Mouse (Mus musculus) CD8-positive naive resting alpha-beta T cell, adult 2 months (primary cell): ENCODE results near the gene Armc5.

Experiments used
- DNase-seq, 2 experiments: peaks; one replicate each; pipeline ENCODE4 v3.0.0; 2022; ENCODE audit warnings: low read depth in 2 of 2, low spot score in 2 of 2

Armc5 gene

DNA sequence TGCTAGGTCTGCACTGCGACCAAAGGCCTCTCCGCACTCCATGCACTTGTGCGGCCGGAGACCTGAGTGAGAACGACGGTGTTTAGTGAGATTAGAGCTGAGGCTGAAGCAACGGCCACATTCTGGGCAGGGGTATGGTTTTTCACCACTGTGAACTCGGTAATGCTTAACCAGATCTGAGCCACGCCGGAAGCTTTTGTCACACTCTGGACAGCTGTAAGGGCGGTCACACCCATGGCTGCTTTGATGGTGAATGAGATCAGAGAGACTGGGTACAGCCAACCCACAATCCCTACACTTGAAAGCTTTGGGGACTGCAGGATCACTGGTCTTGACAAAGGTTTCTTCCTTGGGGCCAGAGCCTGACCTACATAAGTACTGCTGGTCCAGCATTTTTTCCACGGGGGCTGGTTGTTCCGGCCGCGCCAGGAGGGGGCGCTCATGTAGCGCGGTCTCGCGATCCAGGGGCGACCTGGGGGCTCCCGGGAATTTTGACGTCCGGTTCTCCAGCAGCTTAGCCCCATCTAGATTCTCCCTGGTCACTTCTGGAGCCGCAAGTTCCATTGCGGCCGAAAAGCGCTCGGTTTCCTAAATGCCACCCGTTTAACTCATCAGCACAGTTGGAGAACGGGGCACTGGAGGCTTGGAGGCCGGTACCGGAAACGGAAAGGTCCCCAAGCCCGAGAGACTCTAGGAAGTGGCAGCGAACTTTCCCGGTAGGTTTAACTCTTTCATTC is at the start of gene Armc5:
Gene Armc5, plus strand, starts transcription at position 487 of the 737 bp plus-strand sequence.
- DNase-seq: peak; percentile 65 to 71

DNA sequence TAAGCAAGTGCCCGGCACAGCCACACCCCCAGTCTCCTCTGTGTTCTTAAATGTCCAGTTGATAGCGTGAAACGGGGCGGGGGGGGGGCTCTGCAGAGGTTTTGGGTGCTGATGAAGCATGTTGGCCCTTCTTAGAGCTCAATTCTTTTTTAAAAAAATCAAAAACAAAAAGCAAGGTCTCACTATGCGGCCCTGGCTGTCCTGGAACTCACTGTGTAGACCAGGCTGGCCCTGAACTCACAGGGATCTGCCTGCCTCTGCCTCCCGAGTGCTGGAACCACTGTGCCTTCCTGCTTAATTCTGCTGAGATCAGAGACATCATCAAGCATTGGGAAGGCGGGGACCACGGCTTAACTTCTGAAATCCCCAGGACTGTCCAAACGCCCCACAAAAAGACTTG is 35.5 kb upstream of the Armc5 start:
- no peak for DNase-seq

DNA sequence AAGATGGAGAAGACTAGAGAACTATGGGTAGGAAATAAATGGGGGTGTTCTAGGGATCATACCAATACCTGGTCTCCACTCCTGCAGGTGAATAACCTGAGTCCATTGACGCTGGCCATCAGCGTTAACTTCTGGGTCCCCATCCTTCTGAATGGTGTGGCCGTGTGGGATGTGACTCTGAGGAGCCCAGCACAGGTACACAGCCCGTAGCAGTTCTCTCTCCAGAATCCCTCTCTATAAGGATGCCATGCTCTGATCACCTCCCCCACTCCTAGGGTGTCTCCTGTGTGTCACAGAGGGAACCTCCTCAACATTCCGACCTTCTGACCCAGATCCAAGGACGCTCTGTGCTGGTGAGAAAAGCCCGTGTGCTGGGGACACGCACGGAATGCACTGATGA is 34.1 kb upstream of the Armc5 start:
- no peak for DNase-seq

DNA sequence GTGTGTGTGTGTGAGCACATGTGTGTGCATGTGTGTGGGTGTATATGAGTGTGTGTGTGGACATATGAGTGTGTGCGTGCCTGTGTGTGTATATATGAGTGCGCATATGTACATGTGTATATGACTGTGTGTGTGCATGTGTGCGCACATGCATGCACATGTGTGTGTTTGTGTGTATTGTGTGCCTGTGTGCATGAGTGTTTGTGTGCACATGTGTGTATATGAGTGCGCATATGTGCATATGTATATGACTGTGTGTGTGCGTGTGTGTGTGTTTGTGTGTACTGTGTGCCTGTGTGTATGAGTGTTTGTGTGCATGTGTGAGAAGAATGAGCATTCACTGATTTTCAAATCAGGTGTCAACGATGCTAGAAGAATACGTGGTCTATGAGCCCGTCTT is 33.0 kb upstream of the Armc5 start:
- DNase-seq: no peak

DNA sequence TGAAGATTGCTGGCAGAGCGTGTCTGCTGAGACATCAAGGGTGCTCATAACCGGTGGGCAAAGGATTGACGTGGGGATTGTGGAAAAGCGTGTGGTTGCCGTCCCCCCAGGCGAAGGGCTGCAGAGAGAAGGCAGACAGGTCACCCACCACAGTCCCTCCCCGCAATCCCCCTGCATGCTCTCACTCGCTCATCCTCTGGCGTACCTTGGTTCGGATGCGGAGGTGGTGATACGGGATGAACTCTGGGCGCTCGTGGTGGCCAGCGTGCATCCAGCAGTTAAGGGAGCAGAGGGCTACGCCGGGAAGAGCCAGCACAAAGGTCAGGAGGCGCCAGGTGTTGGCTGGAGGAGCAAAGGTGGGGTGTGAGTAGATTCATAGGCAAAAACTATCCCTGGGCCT is 31.4 kb upstream of the Armc5 start:
- no peak for DNase-seq

DNA sequence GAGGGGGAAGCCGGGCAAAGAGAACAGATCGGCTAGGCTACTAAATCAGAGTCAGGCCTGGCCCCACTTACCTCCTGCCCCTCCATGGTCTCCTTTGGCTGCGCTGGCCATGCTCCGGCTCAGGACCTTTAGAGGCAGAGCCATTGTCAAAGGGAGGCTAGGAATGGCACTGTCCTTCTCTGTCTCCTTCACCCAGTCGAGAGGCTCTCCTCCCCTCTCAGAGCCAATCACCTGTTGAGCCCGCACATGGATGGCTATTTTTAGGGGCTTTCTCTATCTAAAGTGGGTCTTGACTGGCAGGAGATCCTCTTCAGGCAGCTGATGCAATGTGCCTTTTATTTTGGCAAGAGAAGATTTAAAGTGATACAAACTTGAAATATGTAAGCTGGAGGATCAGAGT is 31.0 kb upstream of the Armc5 start, which contains the start of gene Cox6a2:
Gene Cox6a2, minus strand, starts transcription at position 236 of the 400 bp plus-strand sequence.
- DNase-seq: no peak

DNA sequence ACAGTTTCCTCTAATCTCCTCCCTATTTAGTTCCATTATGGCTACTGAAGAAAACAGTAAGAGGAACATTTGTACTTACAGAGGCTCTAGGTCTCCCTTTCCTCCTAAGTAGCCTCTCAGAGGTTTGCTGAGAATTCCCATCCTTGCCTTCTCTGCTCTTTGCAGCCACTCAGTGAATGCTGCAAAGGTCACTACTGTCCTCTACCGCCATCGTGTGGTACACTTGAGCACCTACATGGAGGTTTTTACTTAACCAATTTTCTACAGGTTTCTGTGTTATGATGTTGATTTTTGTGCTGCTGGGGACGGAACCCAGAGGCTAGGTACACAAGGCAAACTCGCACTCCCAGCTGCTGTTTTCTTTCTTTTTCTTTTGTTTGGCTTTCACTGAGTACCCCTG is 29.0 kb upstream of the Armc5 start:
- peak; percentile 40 to 68 for DNase-seq

DNA sequence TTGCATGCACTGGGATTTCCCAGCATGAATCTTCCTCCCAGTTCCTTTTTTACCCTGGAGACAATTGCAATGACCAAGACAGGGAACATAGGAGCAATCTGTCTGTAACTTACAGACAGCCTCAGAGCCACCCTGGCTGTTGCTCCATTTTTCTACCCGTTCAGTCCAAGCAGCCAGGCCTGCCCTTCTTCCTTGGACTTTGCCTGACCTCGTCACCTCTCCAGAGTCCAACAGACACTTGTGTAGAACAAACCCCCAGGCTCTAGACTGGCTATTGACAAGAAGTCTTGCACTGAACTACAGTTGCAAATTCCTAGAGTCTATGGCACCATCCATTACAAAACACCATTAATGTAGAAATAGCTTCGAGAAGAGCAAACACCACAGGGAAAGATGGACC is 27.3 kb upstream of the Armc5 start:
- DNase-seq: no peak

DNA sequence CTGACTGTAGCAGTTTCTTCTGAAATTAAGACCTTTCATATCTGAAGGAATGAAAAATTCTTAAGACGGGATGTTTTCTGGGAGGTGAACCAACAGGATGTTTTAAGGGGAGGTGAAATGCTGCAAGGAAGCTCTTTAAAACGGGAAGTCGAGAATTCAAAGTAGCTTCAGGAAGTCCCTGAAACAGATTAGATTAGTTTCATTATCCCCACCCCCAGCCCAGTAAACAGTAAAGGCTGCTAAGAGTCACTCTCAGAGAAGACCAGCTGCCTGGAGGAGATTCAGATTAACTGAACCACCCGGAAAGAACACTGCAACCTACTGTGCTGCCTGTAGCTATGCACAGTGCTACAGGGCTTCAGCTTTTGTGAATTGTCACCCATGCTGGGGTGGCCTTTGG is 17.2 kb upstream of the Armc5 start:
- no peak for DNase-seq

DNA sequence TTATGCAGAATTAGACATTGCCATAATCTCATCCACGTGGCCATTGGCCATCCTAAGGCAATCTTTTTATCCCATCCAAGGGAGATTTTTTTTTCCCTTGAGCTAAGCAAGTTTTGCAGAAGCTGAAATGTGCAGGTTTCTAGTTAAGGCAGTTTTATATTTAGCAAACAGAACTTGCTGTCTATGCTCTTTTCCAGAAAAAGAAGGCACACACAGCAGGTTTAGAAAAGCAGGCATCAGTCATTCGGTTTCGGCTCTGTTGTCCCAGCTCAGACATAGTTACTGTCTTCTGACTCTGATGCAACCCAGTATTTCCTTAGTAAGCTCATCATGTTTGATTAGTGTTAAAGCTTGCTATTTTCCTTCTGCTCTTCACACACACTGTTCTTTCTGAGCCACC is 16.2 kb upstream of the Armc5 start:
- no peak for DNase-seq

DNA sequence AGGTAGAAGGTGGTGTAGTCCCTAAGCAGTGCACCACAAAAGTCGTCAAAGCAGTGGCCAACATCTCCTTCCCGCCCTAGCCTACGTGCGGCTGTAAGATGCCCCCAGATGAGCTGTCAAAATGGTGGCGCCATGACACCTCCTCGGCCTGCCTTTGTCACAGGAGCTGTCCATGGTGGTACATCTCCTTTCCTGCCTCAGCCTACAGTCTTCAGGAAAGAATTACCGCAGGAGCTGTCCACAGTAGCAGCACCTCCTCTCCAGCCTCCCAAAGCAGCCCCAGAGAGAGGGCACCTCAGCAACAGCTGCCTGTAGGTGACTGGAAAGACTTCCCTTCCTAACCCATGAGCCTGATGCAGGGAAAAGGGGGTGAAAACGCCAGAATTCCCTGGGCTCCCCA is 5.4 kb upstream of the Armc5 start:
- no peak for DNase-seq

DNA sequence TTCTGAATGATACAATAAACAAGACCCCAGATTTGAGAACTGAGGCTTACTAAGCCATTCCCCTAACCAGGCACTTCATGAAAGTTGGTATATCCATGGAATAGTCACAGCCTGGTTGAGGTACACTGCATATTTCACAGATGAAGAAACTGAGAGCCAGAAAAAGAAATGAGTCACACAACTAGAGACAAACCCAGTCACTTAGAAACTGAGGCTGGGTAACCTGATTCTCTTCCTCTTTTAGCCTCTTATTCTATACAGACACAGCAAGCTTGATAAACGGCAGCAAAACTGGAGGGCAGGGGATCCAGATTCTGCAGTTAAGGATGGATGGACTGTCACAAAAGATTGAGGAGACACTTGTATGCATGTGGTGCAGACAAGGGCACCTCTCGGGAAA is 2.3 kb upstream of the Armc5 start:
- no peak for DNase-seq

DNA sequence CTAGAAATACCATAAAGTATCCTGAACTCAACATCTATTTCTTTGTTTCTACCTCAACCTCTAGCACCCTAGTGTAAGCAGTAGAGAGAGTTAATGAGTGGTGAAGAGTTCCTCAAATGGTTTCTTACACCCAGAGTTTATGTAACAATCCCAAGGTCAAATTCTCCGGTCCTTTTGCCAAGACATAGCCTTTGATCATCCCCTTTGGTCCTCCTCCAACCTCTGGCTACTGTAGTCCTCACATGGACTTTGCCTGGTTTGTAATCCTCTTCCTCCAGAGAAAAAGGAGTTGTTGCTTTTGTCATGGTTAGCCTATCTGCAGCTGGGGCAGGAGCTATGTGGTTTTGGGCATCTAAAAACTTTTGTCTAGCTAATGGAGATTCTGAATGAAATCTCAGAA is 1.7 kb upstream of the Armc5 start:
- no peak for DNase-seq

DNA sequence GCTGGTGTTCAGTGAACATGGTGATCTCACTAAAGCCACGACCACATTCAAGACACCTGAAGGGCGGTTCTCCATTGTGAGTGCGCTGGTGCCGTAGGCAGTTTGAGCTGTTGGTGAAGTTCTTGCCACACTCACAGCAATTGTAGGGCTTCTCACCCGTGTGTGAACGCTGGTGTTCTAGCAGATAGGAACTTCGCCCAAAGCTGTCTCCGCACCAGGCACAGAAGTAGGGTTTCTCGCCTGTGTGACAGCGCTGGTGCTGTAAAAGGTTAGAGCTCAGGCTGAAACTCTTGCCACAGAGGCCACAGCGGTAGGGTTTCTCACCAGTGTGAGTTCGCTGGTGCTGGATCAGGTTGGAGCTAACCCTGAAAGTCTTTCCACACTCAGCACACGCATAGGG is 716 bp upstream of the Armc5 start:
- DNase-seq: no peak

DNA sequence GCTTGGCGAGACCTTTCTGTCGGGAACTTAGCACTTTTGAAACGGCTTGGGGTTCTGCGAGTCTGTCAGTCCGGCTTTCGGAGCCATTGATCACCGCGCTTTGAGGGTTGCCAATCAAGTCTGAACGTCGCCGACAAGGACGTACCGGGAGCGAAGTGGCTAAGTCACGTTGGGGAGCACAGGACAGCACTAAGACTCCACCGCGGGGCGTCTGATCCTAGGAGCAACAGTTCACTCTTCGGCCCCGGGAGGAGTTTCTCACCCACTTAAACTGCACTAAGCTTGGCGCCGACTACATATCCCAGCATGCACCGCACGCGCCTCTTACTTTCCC is 418 bp downstream of the Armc5 start:
- DNase-seq: no peak

DNA sequence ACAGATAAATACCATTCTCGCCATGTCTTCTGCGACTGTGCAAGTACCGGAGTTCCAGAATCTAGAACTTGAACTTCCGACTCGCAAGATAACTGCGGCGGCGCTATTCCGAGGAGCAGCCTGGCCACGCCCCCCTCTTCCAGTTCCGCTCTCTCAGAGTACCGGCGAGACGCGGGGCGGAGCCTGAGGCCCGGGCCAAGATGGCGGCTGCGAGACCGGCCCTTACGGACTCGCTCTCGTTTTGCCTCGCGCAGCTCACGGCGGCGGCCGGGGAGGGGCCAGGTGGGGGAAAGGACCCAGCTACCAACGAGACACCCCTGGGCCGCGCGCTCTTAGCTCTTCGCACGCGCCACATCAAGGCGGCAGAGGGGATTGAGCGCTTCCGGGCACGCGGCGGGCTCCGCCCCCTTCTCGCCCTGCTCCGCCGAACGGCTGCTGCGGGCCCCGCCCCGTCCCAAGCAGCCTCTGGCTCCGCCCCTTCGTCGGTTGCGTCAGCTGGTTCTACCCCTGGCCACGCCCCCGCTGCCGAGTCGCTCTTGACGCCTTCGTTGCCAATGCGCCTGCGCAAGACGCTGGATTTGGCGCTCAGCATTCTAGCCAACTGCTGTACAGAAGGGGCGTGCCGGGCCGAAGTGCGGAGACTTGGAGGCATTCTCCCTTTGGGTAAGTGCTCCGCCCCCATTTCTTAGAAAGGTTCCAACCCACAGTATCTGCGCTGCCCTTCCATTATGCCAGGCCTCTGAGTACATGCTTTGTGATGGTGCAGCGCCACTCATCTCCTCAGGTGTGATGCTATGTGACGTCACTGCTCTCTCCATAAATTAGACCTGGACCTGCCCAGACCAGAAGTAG is 1.0 kb downstream of the Armc5 start, which contains the start of gene 9130023H24Rik:
Gene 9130023H24Rik, minus strand, starts transcription at position 105 of the 852 bp plus-strand sequence.
- DNase-seq: peak; percentile 99 to 100

DNA sequence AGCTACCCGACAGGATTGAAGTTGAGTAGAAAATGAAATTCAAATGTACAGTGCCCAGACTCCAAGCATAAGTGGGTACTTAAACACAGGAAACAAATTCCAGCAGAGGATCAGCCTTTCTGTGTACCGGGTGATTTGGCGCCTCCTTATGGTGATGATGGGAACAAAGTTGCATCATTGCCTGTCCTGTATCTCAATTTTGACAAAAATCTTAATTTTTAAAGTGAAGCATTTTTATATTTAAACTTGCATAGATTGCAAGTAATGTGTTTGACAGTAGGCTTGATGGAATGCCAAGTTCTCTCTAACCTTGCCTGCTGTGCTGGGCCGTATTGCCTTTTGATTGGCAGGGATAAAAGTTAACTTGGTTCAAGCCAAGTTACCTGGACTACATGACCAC is 1.8 kb downstream of the Armc5 start:
- DNase-seq: peak in 1 of 2 experiments; percentile 51

DNA sequence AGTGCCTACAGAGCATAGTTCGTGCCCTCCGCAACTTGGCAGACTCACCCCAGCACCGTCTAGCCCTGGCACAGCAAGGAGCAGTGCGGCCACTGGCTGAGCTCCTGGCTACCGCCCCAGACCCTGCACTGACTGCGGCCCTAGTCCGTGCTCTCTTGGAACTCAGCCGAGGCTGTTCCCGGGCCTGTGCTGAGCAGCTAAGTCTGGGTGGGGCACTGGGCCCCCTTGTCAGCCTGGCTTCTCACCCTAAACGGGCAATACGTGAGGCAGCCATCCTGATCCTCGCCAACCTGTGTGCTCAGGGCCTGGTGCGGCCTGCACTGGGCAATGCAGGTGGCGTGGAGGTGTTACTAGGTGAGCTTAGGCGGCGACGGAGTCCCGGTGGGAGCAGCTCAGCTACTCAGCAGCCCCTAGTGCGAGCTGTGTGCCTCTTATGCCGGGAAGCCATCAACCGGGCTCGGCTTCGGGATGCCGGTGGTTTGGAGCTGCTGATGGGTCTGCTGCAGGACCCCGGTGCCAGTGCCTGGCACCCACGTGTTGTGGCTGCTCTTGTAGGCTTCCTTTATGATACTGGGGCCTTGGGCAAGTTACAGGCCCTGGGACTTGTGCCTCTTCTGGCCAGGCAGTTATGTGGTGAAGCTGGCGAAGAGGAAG is 3.1 kb downstream of the Armc5 start:
- DNase-seq: no peak

DNA sequence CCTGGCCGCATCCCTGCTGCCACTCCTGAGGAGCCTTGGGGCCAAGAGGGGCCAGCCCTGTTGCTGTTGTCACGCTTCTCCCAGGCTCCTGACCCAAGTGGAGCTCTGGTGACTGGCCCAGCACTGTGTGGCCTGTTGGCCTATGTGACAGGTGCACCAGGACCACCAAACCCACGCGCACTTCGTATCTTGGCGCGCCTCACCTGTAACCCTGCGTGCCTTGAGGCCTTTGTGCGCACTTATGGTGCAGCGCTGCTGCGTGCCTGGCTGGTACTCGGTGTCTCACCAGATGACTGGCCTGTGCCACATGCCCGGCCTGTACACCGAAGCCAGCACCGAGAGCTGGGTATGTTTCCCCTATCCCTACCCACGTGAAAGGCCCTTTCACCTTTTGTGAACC is 5.2 kb downstream of the Armc5 start:
- DNase-seq: no peak

DNA sequence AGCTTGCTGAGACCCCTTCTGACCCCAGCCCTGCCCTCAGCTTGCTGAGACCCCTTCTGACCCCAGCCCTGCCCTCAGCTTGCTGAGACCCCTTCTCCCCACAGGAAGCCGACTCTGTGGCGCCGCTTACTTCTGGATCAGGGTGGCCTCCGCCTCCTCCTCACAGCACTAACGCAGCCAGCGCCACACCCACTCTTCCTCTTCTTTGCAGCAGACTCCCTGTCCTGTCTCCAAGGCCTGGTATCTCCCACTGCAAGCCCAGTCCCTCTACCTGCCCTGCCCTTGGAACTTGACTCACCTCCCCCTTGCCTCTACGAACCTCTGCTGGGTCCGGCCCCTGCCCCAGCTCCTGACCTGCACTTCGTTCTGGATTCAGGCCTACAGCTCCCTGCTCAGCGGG is 6.8 kb downstream of the Armc5 start:
- no peak for DNase-seq

DNA sequence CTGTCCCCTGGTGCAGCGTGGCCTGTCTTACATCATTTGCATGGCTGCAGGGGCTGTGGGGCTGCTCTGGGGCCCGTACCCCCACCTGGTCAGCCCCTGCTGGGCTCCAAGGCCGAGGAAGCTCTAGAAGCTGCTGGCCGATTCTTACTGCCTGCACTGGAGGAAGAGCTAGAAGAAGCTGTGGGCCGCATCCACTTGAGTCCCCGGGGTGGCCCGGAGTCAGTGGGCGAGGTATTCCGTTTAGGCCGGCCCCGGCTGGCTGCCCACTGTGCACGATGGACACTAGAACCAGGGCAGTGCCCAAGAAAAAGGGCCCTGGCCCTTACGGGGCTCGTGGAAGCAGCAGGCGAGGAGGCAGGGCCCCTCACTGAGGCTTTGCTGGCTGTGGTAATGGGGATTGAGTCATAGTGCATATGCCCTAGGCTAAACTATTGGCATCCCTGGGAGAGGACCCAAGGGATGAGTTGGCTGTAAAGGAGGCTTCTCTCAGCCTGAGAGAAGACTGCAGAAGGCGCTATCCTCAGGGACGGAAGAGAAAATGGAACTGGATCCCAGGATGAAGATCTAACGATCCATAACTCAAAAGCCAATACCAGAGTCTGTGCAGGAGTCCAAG is 7.4 kb downstream of the Armc5 start:
- no peak for DNase-seq

DNA sequence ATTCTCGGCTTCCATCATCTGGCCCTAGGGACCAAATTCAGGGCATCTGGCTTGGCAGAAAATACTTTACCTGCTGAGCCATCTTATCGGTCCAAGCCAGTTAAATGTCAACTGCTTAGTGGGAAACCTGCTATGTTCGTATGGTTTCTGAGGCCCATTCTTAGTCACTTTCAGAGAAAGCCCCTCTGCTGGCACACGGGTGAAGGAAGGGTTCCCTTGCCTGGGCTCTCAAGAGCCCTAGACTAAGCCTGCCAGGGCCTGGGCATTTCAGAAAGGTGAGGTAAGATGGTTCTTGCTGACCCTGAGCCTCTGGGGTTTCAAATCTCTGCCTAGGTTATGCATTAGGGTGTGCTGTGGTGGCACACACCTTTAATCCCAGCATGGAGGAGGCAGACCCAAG is 8.4 kb downstream of the Armc5 start:
- DNase-seq: no peak
